Mouse (Mus musculus) left cerebral cortex, adult 11 months (tissue): ENCODE data around the gene Camk2d.
A peak's percentile ranks its signal among the peaks of the same experiment; 100 is the strongest.

Source experiments
- DNase-seq: peaks from one replicate; pipeline ENCODE4 v3.0.0; 2022; ENCODE audit warnings: low spot score

The Camk2d gene

DNA sequence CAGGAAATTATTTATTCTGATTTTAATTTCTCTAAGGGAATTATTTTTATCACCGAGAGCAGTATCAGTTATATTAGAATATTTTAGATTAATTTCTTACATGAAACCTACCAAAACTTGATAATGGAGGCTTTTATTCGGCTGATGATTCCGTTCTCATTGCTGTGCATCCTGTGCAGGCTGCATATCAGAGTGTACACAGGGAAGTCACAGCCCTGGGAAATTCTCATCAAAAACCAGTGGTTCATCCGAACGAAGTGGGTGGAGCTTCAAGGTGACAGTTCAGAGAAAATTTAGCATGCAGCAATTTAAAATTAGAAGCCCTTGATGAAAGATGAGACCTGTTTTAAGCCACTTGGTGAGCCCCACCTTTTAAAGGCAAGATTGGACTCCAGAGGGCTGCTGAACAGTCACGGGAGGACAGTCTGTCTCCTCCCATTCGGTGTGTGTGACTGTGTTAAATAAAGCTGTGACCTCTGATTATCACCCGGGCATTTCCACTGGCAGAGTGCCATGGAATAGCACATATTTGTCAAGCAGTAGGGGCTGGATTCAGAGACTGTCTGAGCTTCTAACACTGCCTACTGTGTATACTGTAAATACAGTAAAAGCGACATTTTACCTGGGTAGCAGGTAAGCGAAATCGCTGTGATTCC is 150.2 kb downstream of the Camk2d start:
- DNase-seq = no peak

DNA sequence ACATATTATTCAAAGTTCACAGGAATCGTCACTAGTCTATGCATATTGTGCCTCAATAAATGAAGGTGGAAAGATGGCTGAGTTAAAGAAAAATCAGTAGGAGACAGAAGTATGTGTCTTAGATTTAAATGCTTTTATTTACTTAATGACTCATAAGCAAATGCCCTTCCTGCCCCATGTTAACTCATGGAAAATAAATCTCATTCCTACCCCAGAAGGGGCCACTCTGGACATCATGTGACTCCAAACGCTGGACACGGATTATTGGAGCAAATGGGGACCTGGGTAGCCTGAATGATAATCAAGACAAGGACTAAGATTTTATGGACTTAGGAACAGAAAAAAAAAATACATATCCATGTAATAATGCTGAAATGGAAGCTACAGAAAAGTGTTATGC is 151.5 kb downstream of the Camk2d start:
- no peak for DNase-seq

DNA sequence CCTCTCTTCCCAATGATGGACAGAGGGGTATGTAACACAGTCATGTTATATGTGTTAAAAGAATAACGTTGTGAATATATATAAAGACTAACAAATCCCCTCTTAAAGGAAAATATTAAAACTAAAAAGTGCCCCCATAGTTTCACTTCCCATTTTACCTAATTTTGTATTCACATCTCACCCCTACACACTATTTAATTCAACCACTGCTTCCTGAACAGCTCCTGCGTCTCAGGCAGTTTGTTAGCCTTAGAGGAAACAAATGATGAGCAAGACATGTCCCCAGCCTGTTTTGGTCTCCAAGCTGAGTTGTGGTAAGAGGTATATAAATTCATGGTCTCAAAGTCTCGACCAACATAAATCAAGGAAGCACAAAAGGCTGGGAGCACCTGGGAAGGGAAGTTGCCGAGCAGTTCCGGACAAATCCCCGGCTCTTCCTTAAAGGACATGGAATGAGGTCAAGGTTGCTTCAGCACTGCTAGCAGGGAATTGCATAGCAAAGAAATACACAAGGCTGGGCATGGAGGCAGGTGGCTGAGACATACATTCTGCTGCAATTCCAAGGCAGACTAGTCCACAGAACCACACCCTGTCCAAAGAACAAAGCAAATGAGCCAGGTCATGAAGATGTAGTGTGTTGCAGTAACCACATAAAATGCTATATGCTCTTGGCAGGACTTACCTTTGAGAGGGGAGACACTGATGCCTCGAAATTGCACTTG is 155.4 kb downstream of the Camk2d start:
- no peak for DNase-seq

DNA sequence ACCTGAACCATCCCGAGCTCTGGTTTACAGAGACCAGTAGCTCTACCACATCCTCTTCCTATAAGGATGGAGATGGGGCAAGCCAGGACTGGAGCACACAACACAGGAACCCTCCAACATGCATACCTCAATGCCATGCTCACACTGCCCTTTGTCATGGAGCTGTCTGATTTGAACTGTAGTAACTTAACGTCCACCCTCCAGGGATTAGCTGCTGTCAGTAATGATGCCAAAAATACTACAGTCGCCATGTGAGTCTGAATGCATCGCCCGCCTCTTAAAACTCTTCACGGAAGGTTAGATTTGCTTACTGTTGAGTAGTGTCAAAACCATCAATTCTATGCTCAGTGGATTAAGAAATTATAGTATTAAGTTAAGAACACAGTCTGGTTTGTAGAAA is 156.9 kb downstream of the Camk2d start:
- DNase-seq = no peak

DNA sequence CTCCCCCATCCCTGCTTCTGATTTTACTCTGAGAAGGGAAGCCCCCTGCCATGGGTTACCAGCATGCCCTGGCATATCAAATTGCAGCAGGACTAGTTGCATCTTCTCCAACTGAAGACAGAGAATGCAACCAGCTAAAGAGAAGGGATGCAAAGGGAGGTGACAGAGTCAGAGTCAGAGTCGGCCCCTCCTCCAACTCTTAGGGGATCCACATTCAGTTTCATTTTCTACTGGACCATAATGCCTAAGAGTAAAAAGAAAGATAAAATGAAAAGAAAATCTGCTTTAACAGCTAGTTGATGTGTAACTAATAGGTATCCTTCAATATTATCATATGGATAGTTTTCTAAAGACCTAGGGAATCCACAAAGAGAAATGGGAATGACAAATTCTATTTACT is 162.3 kb downstream of the Camk2d start:
- no peak for DNase-seq

DNA sequence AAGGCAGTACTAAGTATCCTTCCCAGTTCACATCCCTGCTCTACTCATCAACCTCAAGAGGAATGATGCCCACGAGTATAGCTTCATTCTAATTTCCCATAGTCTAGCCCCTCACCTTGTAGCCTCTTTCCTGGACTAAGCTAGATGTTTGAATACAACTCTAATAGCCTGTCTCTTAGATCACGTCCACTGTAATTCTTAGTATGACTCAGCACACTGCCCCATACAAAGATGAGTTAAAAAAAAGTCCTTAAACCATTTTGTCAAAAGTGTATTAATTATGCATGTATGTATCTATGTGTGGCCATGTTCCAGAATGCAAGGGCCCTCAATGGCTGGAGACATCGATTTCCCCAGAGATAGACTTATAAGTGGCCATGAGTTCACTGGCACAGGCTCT is 164.5 kb downstream of the Camk2d start:
- DNase-seq = no peak

DNA sequence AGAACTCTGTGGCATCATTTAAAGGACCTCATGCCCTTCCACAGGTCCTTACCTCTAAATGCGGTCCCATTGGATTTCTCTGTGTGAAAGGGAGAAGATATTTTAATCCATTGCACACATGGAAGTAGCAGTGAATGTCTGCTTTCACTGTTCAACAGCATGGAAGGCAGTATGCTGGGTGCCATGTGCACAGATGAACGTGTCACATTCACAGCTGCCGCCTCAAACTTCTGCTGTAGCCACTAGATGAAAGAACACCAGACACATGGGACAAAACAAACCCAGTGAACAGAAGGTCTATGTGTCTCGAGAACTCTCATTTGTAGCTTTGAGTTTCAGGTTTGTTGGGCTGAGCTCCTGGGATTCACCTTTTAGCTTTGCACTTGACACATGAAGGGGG is 168.6 kb downstream of the Camk2d start:
- no peak for DNase-seq

DNA sequence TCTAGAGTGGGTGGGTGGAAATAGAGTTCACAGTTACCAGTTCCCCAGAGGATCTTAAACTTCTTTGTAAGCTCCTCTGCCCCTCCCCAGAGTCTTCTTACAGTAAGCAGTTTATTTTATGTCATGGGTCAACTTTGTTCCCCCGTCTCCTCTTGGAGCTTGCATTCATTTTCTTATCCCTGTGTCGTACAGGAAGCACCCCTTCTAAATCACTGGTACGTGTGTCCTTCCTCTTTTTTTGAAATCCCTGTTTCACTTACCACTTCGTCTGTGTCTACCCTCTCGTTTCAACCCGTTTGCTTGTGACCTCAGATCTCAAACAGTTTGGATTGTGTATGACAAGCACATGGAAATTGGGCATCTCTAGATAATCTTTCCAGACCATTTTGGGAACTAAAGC is 174.0 kb downstream of the Camk2d start:
- no peak for DNase-seq

DNA sequence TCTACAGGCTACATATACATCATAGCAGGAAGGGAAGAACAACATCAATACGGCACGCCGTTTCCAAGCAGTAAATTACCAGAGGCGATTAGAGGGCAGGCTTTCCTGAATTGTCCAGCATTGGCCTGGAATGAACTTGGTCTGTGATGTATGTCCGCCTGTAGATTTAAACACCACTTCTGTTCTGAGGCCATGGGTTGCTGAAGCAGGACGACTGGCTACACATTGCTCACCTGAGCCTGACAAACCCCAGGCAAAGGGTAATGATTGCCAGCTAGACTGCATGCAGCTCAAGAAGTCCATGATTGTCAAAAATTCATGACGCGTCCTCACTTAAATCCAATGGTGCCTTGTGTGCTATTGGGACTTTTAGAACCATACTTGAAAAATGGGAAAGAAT is 174.9 kb downstream of the Camk2d start:
- no peak for DNase-seq

DNA sequence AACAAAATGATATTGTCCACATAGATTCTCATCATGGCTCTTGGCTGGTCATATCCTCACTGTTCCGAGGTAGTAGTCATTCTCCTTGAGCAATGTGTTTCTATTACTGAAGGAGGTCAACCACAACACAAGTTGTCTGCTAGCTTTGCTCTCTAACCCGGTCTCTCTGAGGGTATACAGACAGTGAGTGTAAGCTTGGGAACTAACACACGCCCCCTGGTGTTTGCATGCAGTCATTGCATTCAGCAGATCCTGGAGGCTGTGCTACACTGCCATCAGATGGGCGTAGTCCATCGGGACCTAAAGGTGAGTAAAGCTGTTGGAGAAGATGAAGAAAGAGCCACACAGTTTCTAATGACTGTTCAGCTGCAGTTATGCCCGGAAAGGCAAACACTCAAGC is 175.4 kb downstream of the Camk2d start:
- DNase-seq = peak; percentile 39

DNA sequence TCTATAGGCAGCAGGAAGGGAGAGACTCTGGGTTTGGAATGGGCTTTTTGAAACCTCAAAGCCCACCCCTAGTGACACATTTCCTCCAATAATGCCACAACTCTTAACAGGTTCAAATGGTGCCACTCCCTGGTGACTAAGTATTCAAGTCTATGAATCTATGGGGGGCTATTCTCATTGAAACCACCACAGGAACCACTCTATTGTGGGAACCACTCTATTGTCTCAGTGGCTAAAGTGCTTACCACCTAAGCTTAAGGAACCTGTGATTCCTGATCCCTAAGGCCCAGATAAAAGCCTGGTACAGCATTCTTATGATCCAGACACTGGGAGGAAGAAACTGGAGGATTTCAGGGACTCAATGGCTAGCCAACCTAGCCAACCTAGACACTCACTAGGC is 179.9 kb downstream of the Camk2d start:
- no peak for DNase-seq

DNA sequence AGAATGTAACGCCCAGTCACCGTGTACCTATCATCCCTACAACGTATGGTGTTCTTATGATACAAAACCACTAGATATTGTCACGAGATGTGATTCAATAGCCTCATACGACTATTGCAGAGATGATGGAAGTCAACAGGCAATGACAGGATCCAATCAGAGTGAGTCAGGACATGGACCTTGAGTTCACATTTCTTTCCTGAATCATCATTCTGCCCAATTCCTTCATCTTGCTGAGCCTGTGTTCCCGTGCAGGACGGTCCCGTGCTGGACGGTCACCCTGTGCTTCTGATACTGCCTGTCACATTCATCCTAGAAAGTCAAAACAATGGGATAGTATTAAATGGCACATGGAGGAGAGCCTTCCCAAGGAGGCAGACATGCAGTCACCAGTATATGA is 181.0 kb downstream of the Camk2d start:
- DNase-seq = no peak

DNA sequence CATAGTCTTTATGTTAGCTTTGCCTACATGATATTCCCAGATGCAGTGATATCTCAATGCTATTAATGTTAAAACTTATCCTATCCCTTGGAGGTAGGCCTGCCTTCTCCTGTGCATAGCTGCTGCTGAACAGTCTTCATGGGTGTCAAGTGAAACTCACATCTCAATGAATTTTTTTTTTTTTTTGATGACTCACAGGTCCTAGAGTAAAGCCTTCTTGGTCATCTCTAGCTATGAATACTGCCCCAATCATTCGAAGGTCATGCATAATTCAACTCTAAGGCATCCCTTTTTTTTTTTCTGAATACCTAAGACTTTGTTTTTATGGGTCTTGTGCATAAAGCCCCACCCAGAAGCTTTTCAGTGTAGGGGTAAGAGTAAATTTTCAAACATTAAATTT is 181.8 kb downstream of the Camk2d start:
- DNase-seq = no peak

DNA sequence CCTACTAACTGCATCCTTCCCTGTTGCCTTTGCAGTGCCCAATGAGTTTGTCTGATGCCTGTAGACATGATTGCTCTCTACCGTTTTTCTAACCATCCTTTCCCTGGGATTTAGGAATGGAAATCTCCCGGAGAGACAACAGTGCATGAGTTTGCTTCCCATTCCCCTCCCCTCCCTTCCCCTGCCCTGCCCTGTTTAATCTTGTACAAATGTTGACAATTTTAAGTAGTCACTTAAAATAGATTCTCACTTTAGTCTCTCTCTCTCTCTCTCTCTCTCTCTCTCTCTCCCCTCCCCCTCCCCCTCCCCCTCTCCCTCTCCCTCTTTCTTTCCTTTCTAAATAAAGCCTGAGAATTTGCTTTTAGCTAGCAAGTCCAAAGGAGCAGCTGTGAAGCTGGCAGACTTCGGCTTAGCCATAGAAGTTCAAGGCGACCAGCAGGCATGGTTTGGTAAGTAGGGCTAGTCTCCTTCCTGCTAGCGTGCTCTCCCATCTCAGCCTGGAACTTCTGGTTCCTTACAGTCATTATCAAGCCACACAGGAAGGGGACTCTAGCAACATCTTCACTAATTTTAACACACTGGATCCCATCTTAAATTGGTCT is 184.0 kb downstream of the Camk2d start:
- no peak for DNase-seq

DNA sequence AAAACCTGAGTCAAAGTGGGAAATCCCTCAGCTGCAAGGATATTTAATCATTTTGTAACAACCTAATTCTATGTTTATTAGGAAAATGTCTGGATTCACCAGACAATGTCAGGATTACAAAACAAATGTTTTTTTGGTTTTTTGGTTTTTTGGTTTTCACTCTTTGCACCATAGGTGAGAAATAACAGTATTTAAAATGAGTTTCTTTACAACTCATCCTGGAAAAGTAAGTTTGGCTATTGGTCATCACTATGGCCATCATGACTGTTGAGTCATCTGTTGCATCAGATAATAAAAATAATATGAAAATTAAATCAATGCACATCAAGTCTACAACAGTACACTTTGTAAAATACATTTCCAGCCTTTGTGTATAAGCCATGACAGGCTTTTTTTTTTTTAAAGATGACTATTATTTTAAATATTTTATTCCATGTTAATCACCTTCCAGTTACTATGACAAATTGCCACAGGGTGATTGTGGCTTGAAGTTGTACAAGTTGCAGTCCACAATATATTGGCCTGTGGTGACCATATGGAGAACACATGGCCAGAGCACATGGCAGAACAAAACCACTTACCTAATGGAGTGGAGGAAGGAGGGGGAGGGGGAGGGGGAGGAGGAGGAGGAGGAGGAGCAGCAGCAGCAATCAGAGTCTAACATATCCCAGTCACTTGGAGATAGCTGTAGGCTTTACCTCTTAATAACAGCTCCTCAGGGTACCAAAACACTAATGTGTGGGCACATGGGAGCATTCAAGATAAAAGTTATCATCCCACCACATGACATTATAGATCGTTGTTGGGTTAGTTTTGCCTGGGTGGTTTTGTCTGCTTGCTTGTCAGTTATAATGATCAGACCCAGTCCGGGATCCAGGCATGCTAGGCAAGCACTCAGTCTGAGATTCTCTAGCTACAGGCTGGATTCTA is 197.2 kb downstream of the Camk2d start:
- no peak for DNase-seq

DNA sequence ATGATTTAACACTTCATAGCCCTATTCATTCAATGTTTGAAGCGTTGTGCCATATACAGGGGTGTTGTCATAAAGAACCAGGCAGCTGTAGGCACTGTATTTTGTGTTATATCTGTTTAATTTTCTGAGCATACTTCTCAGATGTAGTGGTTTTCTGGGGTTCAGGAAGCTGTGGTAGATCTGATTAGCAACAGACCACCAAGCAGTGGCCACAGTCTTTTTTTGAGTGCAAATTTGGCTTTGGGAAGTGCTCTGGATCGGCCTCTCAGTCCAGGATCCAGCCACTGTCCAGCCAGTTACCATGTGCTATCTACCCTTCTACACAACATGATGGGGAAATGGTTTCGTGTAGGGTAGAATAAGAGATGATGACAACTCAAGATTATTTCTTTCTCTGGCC is 199.8 kb downstream of the Camk2d start:
- no peak for DNase-seq

DNA sequence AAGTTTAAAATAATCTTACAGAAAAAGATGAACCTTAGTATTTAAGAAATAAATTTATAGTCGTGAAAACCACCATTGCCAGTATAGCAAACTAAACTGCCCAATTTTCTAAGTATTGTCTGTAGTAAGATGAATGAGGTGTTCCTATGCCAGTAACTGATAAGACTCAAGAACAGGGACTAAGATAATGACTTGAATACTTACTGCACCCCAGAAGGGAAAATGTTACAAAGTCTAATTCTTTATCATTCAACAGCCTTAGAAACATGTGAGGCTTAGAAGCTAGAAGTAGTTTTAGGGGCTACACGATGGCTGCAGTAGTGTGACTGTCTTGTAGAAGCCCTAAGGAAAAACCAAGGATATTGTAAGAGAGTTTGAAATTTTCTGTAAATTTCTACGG is 200.9 kb downstream of the Camk2d start:
- no peak for DNase-seq

DNA sequence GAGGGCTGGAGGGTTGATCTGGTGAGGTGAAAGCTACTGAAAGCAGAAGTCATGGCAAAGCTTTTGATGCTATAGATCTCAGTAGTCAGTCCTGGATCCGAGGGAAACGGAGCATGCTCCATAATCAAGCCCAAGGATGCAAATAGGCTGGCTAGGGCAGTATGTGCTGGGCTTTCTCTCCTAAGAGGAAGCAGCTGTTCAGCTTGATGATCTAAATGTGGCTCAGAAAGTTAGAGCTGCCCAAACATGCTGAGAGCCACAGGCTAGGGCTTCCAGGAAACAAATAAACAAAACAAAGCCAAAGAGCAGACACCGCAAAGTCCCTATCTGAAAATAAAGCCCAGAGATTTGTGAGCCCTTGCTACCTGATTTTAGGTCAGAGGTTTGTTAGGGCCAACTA is 201.7 kb downstream of the Camk2d start:
- DNase-seq = no peak

DNA sequence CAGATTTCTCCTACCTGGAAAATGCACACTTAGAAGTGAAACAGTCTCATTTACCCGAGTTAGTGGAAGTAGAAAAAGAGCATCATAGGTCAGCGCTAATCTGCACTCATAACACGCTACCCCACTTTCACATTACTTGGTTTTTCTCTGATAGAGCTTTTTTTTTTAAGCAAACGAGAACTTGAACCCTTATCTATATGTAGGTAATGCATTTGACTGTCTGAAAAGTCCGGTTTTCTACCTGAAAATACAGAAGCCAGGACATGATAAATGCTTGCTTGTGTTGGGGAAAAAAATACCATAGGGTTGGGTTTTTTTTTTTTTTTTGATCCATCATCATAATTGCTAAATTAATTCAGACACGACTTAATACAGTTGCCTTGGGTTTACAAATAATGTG is 206.9 kb downstream of the Camk2d start:
- DNase-seq = no peak

DNA sequence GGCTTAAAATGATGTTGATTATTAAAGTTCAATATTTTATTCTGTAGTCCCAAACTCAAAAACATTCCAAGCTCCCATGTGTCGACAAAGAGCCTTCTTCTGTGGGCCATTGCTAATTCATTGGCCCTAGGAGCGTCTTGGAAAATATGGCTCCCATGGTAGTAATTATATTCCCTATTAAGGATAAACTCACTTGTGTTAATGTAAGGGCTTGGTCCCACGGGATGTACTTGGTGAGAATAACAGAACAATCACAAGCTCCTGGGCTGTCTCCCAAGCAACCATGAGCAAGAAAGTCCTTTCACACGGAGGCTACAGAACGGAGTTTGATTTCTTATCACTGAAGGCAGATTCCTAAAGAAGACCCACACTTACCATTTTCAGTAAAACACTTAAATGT is 208.9 kb downstream of the Camk2d start:
- no peak for DNase-seq

DNA sequence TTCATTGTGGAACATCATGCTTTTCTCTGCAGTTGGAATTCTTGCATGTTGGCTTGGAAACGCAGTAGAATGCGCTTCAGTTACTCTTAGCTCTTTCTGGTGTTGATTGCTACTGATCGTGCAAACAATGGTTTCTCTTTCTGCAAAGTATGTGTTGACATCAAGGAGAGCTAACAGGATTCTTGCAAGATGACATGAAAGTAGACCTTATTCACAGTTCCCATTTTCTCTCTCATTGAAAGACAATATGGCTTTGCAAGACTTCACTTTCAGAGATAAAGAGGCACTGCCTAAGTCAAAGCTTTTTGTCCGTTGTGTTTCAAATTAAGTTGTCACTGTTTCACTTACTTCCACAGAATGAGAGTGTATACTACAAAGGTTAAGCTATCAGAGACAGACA is 210.0 kb downstream of the Camk2d start:
- DNase-seq = no peak

DNA sequence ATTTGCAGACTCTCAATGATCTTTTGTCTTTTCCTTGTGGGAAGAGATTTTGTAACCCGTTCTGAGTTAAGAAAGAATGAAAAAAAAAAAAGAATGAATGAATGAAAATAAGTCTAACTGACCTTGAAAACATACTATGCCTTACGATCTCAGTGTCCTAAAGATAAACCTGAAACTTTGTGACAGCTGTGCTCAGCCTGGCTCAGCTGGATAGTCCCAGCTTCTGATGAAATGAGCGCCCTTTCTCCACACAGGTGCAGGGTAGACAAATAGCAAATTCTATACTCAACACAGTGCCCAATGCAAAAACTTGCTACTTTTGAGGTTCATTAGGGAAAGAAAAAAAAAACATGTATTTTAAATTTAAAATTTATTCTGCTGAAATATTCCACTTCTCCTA is 213.8 kb downstream of the Camk2d start:
- no peak for DNase-seq
